Mouse (Mus musculus): Measurements from ENCODE around the gene Esr1. TPM values are rescaled to one million over a fixed set of nuclear protein-coding genes. Genes with fewer than 3 reads are reported as not detected.

The Esr1 gene
- total RNA-seq, 2 experiments from 2014 or later: 20.8 to 26.0 TPM

DNA sequence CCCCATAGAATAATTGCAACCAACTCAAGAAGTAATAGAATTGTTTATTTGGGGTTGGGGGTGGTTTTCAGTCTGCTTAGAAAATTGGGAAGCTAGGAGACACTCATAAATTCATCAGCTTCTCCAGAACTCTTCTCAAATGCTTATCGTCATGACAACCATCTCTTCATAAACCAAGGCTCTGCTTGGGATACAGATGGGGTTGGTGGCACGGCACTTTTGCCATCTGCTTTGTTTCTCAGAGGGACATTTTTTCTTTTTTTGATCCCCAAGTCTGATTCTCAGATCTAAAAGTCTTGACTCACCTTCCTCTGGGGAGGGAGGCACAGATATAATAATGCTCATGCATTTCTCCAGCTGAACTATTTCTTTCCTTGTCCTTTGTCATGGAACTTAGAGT is 313.0 kb downstream of the Esr1 start:
- no peak for DNase-seq
- intact Hi-C loops (cut with DNase I; ENCODE audit: low total_unique reads): no loop called here

DNA sequence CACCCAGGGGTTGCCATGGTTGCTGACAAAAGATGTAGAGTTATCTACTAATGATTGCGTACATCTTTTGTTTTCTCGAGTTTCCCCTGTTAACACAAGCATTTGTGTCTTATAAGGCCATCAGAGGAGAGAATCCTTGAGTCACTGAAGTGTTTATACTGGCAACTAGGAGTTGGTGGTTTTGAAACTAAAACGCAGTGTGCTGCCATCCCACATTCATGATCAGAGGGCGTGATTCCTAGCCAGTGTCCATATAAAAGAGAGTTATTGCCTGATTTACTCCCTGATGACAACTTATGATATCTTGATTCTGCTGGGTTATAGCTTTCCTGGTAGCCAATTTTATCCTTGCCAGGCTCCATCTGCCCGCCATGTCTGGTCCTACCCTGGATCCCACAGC is 331.8 kb downstream of the Esr1 start:
- intact Hi-C loops (cut with DNase I; ENCODE audit: low total_unique reads): no loop called here
- no peak for DNase-seq

DNA sequence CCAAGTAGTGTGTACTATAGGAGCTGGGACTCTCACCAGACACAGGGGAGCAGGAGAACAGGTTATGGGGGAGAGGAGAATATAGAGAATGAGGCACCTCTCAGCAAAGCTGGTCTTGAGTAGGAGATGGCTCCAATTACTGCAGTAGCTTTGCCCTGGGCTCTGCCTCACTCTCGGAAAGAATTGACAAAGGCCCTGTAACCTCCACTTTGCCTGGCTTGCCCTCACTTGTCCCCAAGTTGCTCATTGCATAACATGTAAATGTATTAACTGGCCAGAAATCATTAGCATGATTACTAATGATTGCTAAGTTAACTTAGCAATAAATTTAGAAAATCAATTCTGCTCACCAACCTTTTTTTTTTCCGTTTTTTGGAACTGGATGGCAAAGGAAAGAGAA is 333.3 kb downstream of the Esr1 start:
- DNase-seq: no peak
- intact Hi-C loops (cut with DNase I; ENCODE audit: low total_unique reads): no loop called here

DNA sequence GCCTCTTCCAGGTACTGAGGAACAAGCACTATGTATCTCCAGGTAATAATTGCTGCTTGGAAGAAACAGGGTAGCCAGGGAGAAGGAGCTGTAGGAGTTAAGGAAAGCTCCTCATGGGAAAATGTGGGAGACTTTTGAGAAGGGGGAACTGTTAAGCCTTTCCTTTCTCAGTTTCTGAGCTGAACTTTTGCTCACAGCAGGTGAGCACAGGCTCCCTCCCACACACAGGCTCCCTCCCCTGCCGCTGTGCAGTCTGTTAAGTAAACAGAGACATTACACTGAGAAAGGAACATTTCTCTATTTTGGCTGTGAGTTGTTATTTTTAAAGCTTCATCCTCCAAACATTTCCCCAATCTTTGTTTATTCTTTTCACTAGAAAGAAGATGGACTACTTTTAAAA is 354.4 kb downstream of the Esr1 start:
- DNase-seq: no peak
- intact Hi-C loops (cut with DNase I; ENCODE audit: low total_unique reads): no loop called here

DNA sequence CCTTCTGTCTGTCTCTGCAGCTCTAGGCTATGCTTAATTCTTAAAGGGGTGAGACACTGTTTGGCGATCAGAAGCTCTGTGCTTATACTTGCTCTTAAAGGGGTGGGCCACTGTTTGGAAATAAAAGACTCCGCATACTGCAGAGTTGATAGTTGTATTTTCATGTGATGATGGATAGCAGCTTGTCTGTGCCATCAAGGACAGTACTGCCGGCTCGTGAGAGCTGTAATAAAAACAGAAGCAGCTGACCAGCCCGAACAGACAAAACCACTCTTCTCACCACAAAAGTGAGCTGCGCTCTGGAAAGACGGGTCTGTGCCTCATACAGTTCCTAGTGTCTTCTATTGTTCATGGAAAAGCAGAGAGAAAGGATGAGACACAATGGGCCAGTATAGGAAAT is 359.8 kb downstream of the Esr1 start:
- DNase-seq: no peak
- intact Hi-C loops (cut with DNase I; ENCODE audit: low total_unique reads): no loop called here

DNA sequence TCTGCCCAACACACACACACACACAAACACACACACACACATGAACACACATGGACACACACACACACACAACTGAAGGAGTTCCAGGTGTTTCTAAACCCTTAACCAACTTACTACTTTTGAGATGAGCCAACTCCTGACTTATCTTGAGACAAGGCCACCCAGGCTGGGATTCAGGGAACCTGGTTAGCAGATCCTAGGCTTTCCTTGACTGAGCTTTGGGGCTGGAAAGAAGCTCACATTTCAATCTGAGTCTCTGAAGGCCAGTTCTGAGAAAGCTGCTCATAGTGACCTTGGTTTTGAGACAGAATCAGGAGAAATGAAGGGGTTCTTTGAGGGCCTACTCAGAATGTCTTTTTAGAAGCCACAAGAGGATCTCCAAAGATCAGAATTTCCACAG is 360.2 kb downstream of the Esr1 start:
- DNase-seq: no peak
- intact Hi-C loops (cut with DNase I; ENCODE audit: low total_unique reads): no loop called here

DNA sequence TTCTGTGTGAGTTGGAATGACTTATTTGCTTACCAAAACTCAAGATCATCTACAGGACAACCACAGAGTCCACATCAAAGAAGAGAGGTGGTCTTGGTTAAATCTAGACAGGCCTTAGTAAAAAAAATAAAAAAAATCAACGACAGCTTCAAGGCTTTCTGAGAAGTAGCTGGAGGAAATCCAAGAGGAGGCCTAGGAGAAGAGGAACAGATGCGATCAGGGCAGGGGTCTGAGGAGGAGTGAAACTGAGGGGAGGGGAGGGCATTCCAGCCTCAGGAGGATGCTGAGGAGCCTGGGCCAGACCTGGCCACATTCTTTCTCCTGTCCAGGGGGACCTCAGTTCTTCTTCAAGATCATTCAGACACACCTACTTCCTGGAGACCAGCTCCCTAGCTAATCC is 360.6 kb downstream of the Esr1 start:
- DNase-seq: no peak
- intact Hi-C loops (cut with DNase I; ENCODE audit: low total_unique reads): no loop called here

DNA sequence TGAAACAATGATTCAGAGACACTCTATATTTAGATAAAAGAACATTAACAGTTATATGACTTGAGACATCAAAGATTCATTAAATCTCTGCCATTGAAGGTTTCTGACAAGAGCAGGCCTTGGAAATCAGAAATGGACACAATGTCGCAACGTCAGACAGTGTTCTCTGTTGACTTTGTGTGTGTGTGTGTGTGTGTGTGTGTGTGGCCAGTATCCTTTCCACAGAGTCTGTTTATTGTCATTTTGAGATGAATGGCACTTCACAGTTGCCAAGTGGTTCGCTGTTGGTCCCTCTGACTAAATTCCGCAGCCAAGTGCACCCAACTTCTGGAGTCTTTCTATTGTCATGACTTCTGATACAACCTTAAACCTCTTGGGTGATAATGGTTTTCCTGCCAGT is 362.9 kb downstream of the Esr1 start:
- intact Hi-C loops (cut with DNase I; ENCODE audit: low total_unique reads): no loop called here
- DNase-seq: no peak

DNA sequence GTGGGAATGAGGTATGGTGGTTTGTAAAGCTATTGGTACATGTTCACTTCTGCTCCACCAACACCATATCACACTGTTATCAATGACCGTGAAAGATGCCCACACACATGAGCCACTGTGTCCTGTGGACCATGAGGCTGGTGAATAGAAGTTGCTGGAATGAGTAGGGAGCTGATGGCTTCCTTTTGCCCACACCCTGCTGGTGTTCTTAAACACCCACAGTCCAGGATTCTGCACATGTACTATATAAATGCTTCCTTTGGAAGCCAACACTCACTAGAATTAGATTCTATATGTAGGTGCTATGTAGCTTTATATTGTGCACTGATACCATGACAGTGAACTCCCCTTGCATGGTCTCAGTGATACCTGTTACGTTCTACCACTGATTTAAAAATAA is 365.2 kb downstream of the Esr1 start:
- intact Hi-C loops (cut with DNase I; ENCODE audit: low total_unique reads): no loop called here

DNA sequence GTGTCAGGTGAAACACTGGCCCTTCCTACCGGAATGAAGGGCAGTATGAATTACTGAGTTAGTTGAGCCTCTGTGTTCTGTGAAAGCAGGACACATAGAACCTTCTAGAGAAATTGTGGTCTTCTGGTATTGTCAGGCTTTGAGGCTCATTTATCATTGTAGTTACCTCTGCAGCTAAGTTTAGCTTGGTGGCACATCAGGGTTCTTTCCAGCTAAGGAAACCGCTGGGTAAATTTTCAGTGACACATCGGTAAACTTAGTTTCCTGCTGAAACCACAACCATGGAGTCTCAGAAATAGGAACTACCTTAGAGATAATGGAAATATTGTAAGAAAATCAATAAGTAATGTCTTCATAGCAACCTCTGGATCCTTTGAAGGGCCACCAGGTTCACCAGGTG is 366.0 kb downstream of the Esr1 start:
- no peak for DNase-seq
- intact Hi-C loops (cut with DNase I; ENCODE audit: low total_unique reads): no loop called here

More for the DNA sequence above, 365.2 kb downstream of the Esr1 start:
- DNase-seq: no peak

DNA sequence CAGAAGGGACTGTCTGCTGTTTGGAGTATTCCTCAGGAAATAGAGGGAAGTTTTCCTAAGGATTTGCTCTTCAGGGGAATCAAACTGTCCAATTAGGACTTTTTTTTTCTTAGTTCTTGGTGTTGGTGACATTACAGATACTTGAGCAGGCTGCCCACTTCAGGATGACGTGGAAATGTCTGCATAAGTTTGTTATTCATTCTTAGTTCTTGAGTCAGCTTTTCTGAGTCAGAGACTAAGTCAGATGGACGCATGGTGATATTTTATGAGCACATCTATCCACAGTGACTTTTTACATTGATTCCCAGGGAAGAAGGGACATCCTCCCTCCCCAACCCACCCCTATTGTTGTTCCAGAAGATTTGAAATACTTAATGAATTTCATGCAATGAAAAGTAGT is 372.5 kb downstream of the Esr1 start:
- intact Hi-C loops (cut with DNase I; ENCODE audit: low total_unique reads): no loop called here
- DNase-seq: no peak

DNA sequence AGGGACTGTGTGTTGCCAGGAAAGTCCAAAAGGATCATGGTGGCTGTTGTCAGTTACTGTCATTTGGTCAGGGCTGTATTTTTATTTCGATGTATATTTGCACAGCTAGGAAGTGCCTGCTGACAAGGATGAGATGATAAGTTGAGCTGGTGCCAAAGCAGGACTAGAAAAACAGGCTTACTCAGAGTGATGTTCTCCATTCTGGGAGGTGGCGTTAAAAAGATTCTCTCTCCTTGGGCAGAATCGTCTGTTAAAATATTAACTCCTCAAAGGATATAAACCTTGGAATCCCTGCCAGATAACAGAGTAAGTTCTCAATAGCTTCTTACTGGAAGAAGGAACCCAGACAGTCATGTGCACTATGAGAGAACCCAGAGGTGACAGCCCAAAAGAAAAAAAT is 382.4 kb downstream of the Esr1 start:
- DNase-seq: no peak
- intact Hi-C loops (cut with DNase I; ENCODE audit: low total_unique reads): no loop called here

DNA sequence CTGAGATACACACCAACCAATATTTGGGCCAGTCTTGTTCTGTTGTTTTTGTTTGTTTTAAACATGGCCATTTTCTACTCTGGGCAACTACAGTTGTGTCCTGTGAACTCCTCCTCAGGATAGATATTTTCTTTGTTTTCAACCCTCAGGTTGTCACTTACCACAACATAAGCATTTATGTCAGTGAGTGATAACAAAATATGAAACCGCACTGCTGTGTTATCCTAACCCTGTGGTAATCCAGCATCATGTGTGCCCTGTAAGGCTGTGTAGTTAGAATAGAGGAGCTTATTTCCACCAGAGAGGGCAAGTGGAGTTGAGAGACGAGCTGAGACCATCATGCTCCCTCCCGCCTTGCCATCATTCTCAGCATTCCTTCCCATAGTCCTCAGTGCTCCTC is 385.2 kb downstream of the Esr1 start:
- no peak for DNase-seq
- intact Hi-C loops (cut with DNase I; ENCODE audit: low total_unique reads): no loop called here

DNA sequence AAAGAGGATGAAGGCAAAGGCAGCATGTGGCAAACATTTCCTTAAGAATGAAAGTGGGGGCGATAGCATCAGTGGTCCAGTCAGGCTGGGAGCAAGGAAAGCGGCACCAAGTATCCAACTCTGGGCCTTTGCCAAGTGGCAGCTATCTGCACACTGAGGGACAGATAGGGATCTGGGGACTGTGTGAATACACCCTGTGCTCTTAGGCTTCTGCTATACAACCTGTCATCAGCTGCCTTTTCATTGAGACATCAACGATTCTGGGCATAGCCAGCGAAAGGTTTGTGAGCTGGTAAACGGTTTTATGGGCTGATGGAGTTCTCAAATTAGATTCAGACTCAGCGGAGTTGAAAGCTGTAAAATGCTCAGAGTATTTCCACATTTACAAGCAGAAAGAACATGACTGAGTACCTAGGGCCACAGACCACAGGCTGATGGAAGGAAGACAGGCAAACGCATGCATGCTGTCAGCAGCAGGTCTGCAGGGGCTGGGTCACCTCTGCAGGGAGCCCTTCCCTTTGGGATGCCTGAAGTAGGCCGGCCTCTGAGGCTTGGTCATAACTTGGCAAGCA is 397.5 kb downstream of the Esr1 start:
- no peak for DNase-seq
- intact Hi-C loops (cut with DNase I; ENCODE audit: low total_unique reads): no loop called here

DNA sequence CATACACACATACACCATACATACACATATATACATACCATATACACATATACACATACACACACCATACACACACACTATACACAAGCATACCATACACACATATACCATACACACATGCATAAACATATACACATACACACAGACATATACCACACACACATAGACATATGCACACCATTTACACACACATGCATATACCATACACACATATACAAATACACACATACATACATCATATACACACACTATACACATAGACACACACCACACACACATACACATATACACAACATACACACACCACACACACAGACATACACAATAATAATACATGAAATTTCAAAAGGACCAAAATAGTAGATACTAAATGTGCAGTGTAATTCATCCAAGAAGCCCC is 400.6 kb downstream of the Esr1 start:
- intact Hi-C loops (cut with DNase I; ENCODE audit: low total_unique reads): no loop called here
- no peak for DNase-seq

DNA sequence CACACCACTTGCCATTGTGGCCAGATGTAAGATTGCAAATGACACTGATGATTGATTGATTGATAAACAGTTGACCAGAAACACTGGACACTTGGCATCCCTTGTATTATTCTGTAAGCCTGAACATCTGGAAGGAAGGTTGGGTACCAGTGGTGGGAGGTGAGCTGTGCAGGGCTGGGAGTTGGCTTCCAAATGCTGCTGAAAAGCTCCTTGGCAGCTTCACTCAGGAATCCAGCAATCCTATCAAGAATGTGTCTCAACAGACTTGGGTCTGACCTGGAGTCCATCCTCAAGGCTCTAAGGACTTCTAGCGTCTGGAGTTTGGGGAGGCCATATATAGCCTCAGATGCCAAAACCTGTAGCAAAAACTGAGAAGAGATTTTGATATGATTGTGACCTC is 403.6 kb downstream of the Esr1 start:
- intact Hi-C loops (cut with DNase I; ENCODE audit: low total_unique reads): no loop called here
- no peak for DNase-seq

DNA sequence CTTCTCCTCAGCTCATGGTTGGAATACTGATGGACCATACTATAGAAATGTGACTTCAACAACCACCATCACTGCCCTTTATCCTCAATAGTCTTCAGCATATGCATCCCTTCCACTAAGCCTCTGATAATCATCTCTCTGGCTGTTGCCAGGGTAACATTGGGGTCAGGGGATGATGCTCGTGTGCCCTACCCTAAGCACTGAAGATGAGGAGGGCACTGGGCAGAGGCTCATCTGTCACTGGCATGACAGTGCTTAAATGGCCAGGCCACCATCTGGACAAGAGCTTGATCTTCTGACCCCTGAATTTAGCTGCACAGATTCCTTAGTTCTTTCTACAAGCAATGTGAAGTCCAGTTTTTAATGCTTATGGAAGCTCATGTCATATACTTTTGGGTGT is 405.8 kb downstream of the Esr1 start:
- intact Hi-C loops (cut with DNase I; ENCODE audit: low total_unique reads): no loop called here
- no peak for DNase-seq

DNA sequence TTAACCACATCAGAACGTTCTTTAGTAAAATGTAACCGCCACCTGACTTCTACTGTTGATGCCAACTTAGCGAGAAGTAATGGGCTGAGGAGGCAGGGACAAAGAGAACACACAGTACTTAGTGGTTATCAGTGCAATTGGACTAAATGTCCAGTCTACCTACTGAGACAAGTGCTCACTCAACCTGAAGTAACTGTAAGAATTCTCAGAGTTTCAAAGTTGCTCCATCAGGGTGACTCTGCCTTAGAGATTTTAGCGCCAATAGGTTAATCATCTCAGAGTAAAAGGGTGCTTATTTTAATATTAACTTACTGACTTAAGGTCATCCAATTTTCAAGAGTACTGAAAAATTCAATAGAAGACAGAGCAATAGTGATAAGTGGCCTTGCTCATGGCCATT is 414.5 kb downstream of the Esr1 start:
- intact Hi-C loops (cut with DNase I; ENCODE audit: low total_unique reads): no loop called here
- DNase-seq: no peak

DNA sequence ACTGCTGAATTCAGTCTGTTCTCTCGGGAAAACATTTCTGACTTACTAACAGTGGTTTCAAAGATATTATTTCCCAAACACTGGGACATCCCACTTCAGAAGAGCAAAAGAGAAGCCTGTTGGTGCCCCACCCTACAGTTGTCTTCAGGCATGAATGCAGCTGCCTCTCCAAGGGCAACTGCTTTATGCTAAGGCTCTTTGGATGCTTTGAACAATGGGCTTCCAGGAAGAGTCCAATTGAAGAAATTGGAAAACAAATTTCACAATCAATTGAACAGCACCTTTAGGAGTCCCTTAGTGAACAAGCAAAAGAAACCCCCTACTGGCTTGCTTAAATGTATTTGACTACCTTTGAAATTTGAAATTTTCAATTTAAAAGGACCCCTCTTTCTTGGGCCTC is 415.8 kb downstream of the Esr1 start:
- intact Hi-C loops (cut with DNase I; ENCODE audit: low total_unique reads): no loop called here
- DNase-seq: no peak

DNA sequence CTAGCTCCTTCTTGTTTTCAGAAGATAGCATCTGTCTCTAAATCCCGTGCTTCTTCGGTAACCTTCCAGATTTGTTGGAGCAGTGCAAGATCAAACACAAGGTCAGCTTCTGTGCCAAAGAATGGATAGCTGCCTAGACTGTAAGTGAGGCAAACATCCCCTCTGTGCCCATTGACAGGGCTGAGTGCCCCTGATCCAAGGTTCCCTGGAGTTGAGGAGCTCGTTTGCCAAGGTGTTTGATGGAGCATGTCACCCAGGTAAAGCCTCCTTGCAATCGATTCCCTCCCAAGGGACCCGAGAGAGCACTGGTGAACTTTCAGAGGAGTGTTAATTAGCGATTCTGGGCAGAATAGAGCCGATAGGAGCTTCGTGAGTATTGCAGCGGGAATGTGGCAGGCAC is 416.9 kb downstream of the Esr1 start:
- intact Hi-C loops (cut with DNase I; ENCODE audit: low total_unique reads): no loop called here
- DNase-seq: no peak

DNA sequence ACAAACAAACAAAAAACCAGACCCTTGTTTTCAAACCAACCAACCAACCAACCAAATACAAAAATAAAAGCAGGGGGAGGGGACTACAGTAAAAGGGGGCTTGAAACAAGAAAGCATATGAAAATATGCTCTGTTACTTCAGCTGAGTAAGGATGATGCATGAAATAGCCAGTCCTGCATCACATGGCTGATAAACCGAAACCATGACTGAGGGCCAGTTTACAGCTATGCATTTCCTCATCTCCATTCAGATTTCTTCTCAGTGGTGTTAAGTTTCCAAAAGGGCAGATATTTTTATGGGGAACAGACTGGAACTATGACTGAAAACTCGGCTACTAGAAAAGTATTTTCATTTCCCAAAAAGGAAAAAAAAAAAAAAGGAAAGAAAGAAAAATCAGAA is 417.8 kb downstream of the Esr1 start:
- no peak for DNase-seq
- intact Hi-C loops (cut with DNase I; ENCODE audit: low total_unique reads): no loop called here

DNA sequence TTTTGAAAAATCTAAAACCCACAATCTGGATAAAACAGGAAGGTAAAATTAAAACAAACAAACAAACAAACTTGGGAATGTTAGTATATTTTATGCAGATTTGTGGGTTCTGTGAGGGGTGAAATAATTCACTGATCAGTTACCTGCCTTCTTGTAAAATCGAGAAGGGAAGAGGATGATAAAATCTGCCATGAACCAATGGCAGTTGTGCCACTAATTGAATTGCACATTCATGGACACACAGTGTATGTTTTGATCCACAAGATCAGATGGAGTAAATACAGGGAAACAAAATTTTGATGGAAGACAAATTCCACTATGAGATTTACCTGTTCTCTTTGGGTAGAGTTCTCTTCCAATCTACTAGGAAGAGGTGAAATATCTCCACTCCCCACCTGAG is 418.5 kb downstream of the Esr1 start:
- no peak for DNase-seq
- intact Hi-C loops (cut with DNase I; ENCODE audit: low total_unique reads): no loop called here
